Mouse (Mus musculus) limb, embryonic 15.5 days (tissue): ENCODE results near the gene Myt1. TPM values are rescaled to one million over a fixed set of nuclear protein-coding genes. Genes with fewer than 3 reads are reported as not detected.
A peak's percentile ranks its signal among the peaks of the same experiment; 100 is the strongest.

ENCODE experiments used
- ATAC-seq: fragments of 200-750 bp; cut with Nextera tagmentation; 2 replicates; pipeline ENCODE4 v1.8.0; 2017; ENCODE audit warnings: low read depth, moderate TSS enrichment; ENCODE audit not compliant: insufficient number of reproducible peaks, low FRiP score, low TSS enrichment
- H3K27ac ChIP-seq: fragments of 300-500 bp; sonication (generic); 2 replicates; pipeline ENCODE4 v1.5.1; 2015; ENCODE audit warnings: moderate library complexity, mild to moderate bottlenecking, inconsistent platforms
- H3K27me3 ChIP-seq: fragments of 300-500 bp; sonication (generic); 2 replicates; pipeline ENCODE4 v1.6.1; 2015; ENCODE audit warnings: inconsistent platforms
- H3K36me3 ChIP-seq: fragments of 300-500 bp; sonication (generic); 2 replicates; pipeline ENCODE4 v1.6.1; 2015; ENCODE audit warnings: inconsistent platforms
- H3K4me1 ChIP-seq: fragments of 300-500 bp; sonication (generic); 2 replicates; pipeline ENCODE4 v1.6.1; 2015; ENCODE audit warnings: inconsistent platforms
- H3K4me2 ChIP-seq: fragments of 300-500 bp; sonication (generic); 2 replicates; pipeline ENCODE4 v1.6.1; 2015; ENCODE audit warnings: mild to moderate bottlenecking, inconsistent platforms
- H3K4me3 ChIP-seq: fragments of 300-500 bp; sonication (generic); 2 replicates; pipeline ENCODE4 v1.5.1; 2015; ENCODE audit warnings: mild to moderate bottlenecking, inconsistent platforms
- H3K9ac ChIP-seq: fragments of 300-500 bp; sonication (generic); 2 replicates; pipeline ENCODE4 v1.6.1; 2015; ENCODE audit warnings: inconsistent platforms
- H3K9me3 ChIP-seq: fragments of 300-500 bp; sonication (generic); 2 replicates; pipeline ENCODE4 v1.6.1; 2016; ENCODE audit warnings: inconsistent platforms
- WGBS: fragments of 180-500 bp; shearing (Covaris S2); methylation state at CpG from one replicate; pipeline ENCODE4 v1.1.7; 2015; 5-methylcytosine and 5-hydroxymethylcytosine counted together
- polyA plus RNA-seq: library from polyadenylated mRNA; unstranded; fragments of >200 nt; fragmentation: Nextera tagmentation; extraction: Ambion mirVana; gene quantifications from 2 replicates; pipeline ENCODE4 v1.2.1, GENCODE M21; 2015

Gene Myt1
- not detected in 2 replicates for polyA plus RNA-seq

DNA sequence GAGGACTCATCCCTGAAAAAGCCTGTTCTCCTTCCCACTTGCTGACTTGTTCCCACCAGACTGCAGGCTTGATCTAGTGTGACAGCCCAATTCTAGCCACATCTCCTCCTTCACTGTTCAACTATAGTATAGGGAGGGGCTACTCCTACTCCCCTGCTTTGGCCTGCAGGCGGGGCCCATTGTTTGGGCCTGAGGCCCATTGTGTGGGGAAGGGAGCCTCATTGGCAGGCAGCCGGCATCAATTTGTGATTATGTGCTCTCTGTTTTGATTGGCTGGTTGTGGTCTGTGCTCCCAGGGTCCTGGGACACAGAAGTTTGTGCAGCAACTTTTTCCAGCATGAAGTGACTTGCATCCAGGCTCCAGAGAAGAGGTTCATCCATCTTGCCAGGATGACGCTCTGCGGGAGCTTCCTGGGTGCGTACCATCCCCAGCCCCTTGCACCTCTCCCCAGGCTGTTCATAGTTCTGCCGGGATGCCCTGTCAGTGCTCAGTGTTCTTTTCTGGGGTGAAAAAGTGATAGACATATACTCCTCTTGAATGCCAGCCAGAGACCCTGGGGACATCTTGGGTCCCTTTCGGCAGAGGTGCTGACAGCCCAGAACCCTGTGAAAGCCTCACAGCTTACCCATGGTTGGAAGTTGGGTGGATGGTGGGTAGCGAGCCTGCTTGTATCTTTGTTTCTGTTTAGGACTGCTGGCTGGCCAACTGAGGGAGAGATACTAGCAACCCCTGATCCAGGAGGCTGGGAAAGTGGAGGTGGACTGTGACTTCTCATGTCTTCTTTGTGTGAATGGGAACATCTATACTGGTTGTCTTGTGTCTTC lies at the start of gene Myt1:
Myt1 (plus strand) TSS at position 327 of the 825 bp plus-strand sequence.
- no peak within 1 kb of the TSS for H3K27ac ChIP-seq
- H3K4me2 ChIP-seq, result no peak within 1 kb of the TSS
- no peak within 1 kb of the TSS for H3K4me3 ChIP-seq
- no peak within 1 kb of the TSS for H3K9ac ChIP-seq
- H3K9me3 ChIP-seq, result no peaks in the 10 kb centered on the region
- H3K4me1 ChIP-seq, result no peaks in the 10 kb centered on the region; the same call in 1 of the 2 replicates
- 0 out of 2 replicates have a peak, but pooled peaks cover 10% of the 10 kb centered on the region for H3K27me3 ChIP-seq
- H3K36me3 ChIP-seq, result no peaks in the 10 kb centered on the region
- ATAC-seq, result peak; percentile 24; the same call in 1 of the 2 replicates
- WGBS, result 49% methylated on average over 8 of the region's 8 CpGs

DNA sequence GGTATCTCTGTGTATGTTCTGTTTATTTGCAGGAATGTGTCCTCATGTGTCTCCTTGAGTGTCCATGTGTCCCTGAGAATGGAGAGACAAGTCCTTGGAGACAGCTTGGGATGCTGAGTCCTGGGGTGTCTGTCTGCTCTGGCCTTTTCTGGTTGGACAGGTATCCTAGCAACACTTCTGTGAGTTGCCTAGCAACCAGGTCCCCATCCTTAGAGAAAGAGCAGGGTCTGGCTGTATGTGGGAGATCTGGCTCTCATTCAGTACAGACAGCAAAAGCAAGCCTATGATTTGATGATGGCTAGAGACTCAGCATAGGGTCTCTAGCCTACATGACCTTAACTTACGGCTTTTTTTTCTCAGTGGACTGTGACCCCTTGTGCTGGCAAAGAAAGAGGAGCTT lies 49.4 kb upstream of the Myt1 start:
- no peaks in the 10 kb centered on the region for H3K36me3 ChIP-seq
- no peak overlapping the region for H3K27ac ChIP-seq
- H3K9ac ChIP-seq, result no peak overlapping the region
- peaks cover 4% of the 10 kb centered on the region; the same call in 1 of the 2 replicates for H3K4me1 ChIP-seq
- no peak overlapping the region for H3K4me2 ChIP-seq
- no peak overlapping the region for H3K4me3 ChIP-seq
- no peak for ATAC-seq
- no peaks in the 10 kb centered on the region for H3K27me3 ChIP-seq
- no peaks in the 10 kb centered on the region for H3K9me3 ChIP-seq
- 81% methylated on average over 1 of the region's 1 CpGs for WGBS

DNA sequence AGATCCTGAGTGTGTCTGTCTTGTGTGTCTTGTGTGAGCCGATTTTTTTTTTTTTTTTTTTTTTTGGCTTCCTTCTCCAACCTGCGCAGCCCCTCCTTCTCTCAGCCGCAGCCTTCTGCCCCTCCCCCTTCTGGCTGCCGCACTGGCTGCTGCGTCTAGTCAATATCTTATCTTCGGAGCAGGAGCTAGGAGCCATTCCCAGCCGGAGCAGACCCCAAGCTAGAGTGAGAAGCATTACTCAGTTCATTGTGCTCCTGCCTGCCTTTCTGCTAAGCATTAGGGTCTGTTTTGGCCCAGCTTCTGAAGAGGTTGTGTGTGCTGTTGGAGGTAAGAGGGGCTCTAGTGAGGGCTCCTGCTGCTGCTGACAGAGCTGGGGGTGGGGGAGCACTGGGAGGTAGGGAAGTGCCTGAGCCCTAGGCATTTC lies 48.2 kb upstream of the Myt1 start, which contains the start of gene Oprl1:
Oprl1 (plus strand) TSS at position 114 of the 424 bp plus-strand sequence.
- Histone ChIP-seq H3K27me3 (no peaks in the 10 kb centered on the region), H3K36me3 (no peaks in the 10 kb centered on the region), H3K9ac (no peak within 1 kb of the TSS), H3K9me3 (no peaks in the 10 kb centered on the region), H3K4me3 (no peak within 1 kb of the TSS), H3K4me2 (0 out of 2 replicates have a peak within 1 kb of the TSS, but pooled peaks have one; percentile 21), H3K27ac (no peak within 1 kb of the TSS), H3K4me1 (peaks cover 4% of the 10 kb centered on the region; the same call in 1 of the 2 replicates)
- ATAC-seq, result no peak
- 4% methylated on average over 7 of the region's 7 CpGs for WGBS

DNA sequence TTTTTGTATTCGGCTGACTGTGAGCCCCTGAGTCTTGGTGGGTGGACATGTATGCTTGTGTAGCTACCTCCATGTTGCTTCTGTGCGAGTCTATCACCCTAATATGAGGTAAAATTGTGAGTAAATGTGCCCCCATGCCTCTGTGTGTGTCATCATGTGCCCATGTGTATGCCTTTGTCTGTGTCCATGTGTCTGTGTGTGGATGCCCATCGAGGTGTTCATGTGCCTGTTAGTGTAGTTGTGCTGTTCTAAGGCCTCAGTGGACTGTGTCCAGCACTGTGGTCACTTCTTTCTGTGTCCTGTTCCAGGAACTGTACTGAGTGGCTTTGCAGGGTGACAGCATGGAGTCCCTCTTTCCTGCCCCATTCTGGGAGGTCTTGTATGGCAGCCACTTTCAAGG lies 47.8 kb upstream of the Myt1 start:
- Histone ChIP-seq H3K4me1 (peaks cover 4% of the 10 kb centered on the region; the same call in 1 of the 2 replicates), H3K36me3 (no peaks in the 10 kb centered on the region), H3K27me3 (no peaks in the 10 kb centered on the region), H3K9ac (no peak overlapping the region), H3K9me3 (no peaks in the 10 kb centered on the region), H3K27ac (no peak overlapping the region), H3K4me3 (no peak overlapping the region), H3K4me2 (no peak overlapping the region)
- no peak for ATAC-seq
- 72% methylated on average over 3 of the region's 3 CpGs for WGBS

DNA sequence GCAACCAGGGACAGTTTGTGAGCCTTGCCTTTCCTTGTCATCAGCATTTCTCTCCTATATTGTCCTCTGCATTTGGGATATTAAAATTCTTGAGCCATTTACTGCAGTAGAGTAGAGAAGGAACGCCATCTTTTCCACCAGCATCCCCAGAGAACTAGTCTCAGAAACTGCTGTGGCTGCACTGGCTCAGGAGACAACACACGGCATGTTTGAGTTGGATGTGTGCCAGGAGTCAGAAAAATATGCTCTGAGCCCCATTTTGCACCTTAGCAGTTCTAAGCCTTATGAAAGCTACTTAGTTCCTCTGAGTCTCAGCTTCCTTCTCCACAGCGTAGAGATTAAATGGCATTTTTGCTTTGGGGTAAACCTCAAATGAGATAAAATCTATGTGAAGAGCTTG lies 46.1 kb upstream of the Myt1 start:
- Histone ChIP-seq H3K9me3 (no peaks in the 10 kb centered on the region), H3K4me2 (no peak overlapping the region), H3K9ac (no peak overlapping the region), H3K4me3 (no peak overlapping the region), H3K27ac (no peak overlapping the region), H3K4me1 (peaks cover 4% of the 10 kb centered on the region; the same call in 1 of the 2 replicates), H3K27me3 (no peaks in the 10 kb centered on the region), H3K36me3 (no peaks in the 10 kb centered on the region)
- 33% methylated on average over 3 of the region's 3 CpGs for WGBS
- no peak for ATAC-seq

DNA sequence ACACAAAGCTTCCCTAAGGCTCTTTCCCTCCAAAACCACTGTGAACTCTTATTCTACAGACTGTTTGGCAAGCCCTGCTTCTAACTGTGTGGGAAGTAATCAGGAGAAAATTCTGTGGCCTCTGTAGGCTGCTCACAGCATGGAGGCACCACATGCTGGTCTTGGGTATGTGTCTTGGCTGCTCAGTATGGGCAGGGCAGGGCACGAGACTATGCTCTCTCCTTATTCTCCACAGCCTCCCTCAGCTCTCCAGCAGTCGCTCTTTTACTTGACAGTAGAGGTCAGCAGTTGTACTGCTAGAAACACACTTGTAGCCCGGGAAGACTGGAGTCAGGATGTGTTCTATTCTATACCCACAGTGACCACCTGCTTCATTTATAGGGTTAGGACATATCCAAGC lies 43.1 kb upstream of the Myt1 start:
- Histone ChIP-seq H3K27me3 (no peaks in the 10 kb centered on the region), H3K4me3 (no peak overlapping the region), H3K4me1 (peaks cover 1% of the 10 kb centered on the region; the same call in 1 of the 2 replicates), H3K36me3 (no peaks in the 10 kb centered on the region), H3K9me3 (no peaks in the 10 kb centered on the region), H3K27ac (no peak overlapping the region), H3K4me2 (no peak overlapping the region), H3K9ac (no peak overlapping the region)
- no peak for ATAC-seq
- WGBS, result 30% methylated on average over 3 of the region's 3 CpGs

DNA sequence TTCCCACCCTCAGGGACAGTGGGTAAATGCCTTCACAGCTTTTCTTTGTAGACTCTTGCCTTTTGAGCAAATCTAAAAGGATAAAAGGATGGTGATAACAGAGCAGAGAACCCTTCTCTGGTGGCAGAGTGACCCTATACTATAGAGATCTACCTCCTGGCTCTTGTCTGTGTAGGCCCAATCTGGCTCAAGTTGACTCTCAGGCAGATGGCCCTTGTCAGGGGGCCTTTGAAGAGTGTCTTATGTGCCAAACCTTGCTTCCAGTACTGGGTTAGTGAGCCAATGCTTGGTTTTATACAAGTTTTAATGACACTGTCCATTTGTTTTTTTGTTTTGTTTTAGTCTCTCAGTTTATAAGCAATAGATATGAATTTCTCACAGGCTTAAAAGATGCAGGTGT lies 41.9 kb upstream of the Myt1 start:
- Histone ChIP-seq H3K36me3 (no peaks in the 10 kb centered on the region), H3K9ac (no peak overlapping the region), H3K4me1 (no peaks in the 10 kb centered on the region), H3K27me3 (no peaks in the 10 kb centered on the region), H3K27ac (no peak overlapping the region), H3K9me3 (no peaks in the 10 kb centered on the region), H3K4me2 (no peak overlapping the region), H3K4me3 (no peak overlapping the region)
- ATAC-seq, result no peak

DNA sequence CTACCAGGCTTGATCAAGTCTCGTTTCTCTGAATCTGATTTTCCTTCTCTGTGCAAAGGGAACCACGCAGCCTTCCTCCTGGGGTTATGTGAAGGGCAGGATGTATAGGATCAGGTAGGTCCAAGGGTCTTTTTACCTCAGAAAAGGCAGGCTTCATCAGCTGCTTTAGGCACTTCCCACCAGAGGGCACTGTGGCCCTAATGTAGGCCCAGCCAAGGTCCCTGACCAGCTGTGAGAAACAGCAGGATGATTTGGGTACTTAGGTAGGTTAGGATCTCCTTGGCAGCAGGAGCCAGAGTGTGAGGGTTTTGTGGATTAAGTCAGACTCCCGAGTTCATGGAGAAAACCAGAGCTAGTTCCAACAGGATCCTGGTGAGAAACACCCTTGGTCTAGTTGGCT lies 40.9 kb upstream of the Myt1 start:
- Histone ChIP-seq H3K36me3 (no peaks in the 10 kb centered on the region), H3K4me1 (no peaks in the 10 kb centered on the region), H3K4me3 (no peak overlapping the region), H3K27ac (no peak overlapping the region), H3K9ac (no peak overlapping the region), H3K4me2 (no peak overlapping the region), H3K27me3 (no peaks in the 10 kb centered on the region), H3K9me3 (no peaks in the 10 kb centered on the region)
- no peak for ATAC-seq
- 10% methylated on average over 3 of the region's 3 CpGs for WGBS

DNA sequence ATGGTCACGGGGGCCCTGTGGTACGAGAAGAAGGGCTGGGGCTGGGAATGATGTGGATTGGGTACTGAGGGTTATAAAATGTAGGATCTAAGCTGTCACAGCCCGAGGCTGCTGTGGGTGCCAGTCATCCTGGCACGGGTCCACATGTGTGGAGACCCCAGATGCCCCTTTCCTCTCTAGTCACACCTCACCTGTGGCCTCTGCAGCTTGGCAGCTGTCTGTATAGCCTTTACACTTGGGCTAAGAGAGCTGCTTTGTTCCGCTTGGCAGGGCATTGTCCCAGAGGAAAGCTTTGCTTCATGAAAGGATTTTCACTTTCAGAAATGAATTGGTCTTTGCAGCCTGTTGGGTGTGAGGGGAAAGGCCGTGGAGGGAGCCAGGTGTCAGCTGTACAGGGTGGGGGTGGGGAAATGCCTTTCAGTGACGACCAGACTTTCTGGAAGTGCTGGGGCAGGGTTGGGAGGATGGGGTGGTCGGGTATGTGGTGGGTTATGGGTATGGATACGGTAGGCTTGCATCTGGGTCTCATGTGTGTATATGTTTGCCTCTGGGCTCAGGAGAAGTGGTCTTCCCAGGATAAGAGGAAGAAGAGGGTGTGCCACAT lies 35.4 kb upstream of the Myt1 start:
- no peak overlapping the region for H3K4me3 ChIP-seq
- 41% methylated on average over 9 of the region's 9 CpGs for WGBS
- no peak overlapping the region for H3K9ac ChIP-seq
- no peaks in the 10 kb centered on the region for H3K9me3 ChIP-seq
- H3K4me2 ChIP-seq, result no peak overlapping the region
- H3K36me3 ChIP-seq, result no peaks in the 10 kb centered on the region
- H3K4me1 ChIP-seq, result no peaks in the 10 kb centered on the region
- H3K27ac ChIP-seq, result no peak overlapping the region
- 0 out of 2 replicates have a peak, but pooled peaks have one; percentile 37 for ATAC-seq
- no peaks in the 10 kb centered on the region for H3K27me3 ChIP-seq

DNA sequence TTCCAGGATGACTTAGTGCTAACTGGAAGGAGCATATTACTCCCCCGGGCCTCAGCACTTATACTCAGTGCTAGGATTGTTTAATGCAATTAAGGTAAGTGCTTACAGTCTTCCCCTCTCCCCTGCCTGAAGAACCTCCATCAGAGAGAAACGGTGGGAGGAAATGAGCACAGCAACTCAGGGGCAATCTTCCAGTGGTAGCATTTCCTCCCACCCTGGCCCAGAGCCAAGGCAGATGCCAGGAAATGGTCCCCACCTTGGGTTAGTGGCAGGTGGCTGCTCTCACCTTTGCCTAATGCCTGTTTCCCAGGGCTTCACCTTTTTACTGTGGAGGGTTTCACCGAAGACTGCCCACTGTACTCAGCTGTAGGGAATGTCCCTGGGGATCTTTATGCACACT lies 33.1 kb upstream of the Myt1 start:
- WGBS, result 47% methylated on average over 3 of the region's 3 CpGs
- Histone ChIP-seq H3K36me3 (no peaks in the 10 kb centered on the region), H3K27ac (no peak overlapping the region), H3K4me2 (no peak overlapping the region), H3K4me3 (no peak overlapping the region), H3K9me3 (no peaks in the 10 kb centered on the region), H3K27me3 (no peaks in the 10 kb centered on the region), H3K9ac (no peak overlapping the region), H3K4me1 (no peaks in the 10 kb centered on the region)
- ATAC-seq, result no peak

DNA sequence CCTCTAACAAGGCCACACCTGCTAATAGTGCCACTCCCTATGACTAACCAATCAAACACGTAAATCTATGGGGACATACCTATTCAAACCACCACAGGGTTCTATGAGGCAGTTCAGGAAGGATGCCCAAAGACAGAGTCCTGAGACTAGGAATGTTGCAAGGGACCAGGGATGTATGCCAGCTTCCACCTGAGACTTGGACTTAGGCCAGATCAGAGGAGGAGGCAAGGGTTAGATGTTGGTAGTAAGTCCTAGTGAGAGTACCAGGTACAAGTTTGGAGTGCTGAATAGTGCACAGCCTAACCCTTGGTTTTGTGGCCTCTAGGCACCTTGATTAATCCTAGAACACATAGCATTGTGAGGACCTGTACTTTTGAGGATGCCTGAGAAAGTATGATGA lies 10.5 kb upstream of the Myt1 start:
- H3K9me3 ChIP-seq, result no peaks in the 10 kb centered on the region
- no peak overlapping the region for H3K9ac ChIP-seq
- H3K27me3 ChIP-seq, result no peaks in the 10 kb centered on the region
- WGBS, result 78% methylated on average over 1 of the region's 1 CpGs
- H3K27ac ChIP-seq, result no peak overlapping the region
- no peaks in the 10 kb centered on the region for H3K4me1 ChIP-seq
- H3K4me3 ChIP-seq, result no peak overlapping the region
- H3K4me2 ChIP-seq, result no peak overlapping the region
- ATAC-seq, result no peak
- no peaks in the 10 kb centered on the region for H3K36me3 ChIP-seq

DNA sequence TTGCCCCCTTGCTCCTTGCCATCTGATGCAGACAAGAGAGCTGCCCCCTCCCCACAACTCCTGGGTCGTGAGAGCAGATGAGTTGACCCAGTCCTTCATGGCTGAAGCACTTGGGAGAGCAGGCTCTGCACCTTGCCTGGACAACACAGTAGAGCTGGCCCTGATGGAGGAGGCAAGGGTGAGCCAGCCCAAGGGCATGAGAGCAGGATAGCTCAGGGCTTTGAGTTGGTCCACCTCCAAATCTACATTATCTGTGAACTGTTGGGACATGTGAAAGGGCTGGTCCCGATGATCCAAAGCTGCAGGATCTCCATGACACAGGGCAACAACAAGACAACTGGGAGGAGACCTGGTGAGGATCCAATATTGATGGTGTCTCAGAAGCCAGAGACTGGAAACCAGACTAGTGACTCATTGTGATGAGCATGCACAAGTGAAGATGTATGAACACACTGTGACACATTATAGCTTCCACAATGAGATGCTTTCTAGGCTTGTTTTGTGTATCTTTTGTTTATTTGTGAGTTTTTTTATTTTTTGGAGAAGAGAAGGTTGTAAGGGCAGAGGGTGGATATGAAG lies 4.9 kb upstream of the Myt1 start:
- ATAC-seq, result no peak
- H3K4me3 ChIP-seq, result no peak overlapping the region
- H3K36me3 ChIP-seq, result no peaks in the 10 kb centered on the region
- H3K4me1 ChIP-seq, result no peaks in the 10 kb centered on the region; the same call in 1 of the 2 replicates
- no peaks in the 10 kb centered on the region for H3K9me3 ChIP-seq
- 0 out of 2 replicates have a peak, but pooled peaks cover 5% of the 10 kb centered on the region for H3K27me3 ChIP-seq
- 56% methylated on average over 2 of the region's 2 CpGs for whole genome bisulfite sequencing
- H3K4me2 ChIP-seq, result no peak overlapping the region
- no peak overlapping the region for H3K9ac ChIP-seq
- H3K27ac ChIP-seq, result no peak overlapping the region
